Mouse (Mus musculus): ENCODE measurements around the gene Gpm6b.

Gpm6b gene

GRCm38 (mm10) chrX:166354913-166355312 is 116.2 kb downstream of the Gpm6b start:
- no peak for DNase-seq (ENCODE audit: low read depth, low spot score)

GRCm38 (mm10) chrX:166356276-166356675 is 117.6 kb downstream of the Gpm6b start:
- no peak for DNase-seq (ENCODE audit: low read depth, low spot score)

DNA sequence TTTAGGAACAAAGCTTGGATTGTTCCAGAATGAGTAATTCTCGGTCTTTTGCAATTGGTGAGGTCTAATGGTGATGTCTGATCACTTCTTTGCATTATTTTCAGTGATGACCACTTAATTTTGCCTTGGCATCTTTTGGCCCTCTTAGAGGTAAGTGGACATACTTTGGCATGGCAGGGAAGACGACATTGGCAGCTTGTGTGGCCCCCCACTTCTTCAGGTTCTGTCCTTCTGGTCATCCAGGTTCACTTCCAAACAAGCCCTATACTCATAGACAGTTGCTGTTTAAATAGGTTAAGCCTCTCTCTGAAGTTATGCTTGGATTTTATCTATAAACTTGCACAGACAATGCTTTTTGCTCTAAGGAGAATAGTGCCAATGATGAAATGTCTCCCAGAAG is 120.2 kb downstream of the Gpm6b start:
- no peak for DNase-seq (ENCODE audit: low read depth, low spot score)

DNA sequence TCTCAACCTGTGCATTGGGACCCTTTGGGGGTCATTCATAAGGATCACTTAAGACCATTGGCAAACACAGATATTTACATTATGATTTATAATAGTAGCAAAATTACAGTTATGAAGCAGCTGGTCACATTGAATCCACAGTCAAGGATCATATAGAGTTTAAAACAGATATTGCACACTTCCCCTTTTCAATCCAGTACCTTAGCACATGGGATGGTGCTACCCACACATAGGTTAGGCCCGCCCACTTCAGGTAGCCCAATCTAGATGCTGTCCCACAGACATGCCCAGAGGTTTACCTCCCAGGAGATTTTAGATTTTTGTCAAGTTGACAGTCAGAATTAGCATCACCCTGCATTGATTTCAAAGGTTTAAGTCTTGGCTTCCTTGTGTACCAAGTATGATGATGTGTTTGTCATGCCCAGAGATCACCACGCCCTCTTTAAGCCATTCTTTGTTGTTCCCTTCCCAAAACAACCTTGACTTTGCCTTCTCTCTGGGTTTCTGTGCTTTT is 121.3 kb downstream of the Gpm6b start:
- DNase-seq (ENCODE audit: low read depth, low spot score): no peak

DNA sequence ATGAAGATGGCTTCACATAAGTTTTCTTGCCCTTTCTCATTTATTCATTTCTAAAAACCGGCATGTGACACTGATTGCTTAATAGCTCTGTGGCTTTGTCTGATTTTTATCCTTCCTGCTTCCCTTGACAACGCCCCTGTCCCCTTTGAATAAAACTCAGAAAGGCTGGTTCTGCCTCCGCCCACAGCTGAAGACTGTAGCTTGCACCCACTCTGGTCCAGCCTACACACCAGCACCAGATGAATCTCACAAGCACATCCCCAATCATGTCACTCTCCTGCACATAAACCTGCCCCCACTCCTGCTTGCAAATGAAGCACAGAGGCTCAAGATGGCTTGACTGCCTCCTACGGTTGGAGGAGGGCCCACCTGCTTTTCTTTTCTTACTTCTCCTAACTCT is 121.7 kb downstream of the Gpm6b start:
- DNase-seq (ENCODE audit: low read depth, low spot score): no peak

DNA sequence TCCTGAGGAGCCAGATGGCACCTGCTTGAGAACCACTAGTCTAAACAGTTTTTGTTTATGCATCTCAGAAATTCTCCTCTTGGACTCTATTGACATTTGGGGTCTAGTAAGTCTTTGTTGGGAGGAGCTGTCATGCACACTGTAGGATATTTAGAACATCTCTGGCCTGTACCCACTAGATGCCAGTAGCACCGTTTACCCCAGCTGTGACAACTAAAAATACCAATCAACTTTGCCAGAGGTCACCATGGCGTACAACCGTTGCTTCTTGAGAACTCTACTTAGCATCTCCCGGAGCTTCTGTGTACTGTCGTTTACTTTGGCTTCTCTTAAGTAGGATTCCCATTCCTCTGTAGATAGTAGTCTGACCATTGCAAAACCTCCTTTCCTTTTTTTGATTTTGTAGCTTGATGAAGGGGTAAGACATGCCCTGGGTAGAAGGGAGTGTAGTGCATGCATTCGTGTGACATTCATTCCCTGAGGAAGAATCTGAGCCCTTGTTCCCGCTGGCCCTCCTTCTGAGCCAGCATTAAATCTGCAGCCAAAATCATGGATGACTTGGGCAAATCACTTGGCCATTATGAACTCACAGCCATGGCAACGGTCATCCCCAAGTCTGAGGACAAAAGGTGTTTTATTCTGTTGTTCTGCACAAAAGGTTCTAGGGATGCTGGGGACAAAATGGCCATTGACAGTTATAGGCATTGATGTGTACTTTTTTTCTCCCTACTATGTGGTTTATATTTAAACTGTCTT is 126.9 kb downstream of the Gpm6b start:
- DNase-seq (ENCODE audit: low read depth, low spot score): no peak

- DNase-seq (ENCODE audit: low read depth, low spot score): no peak
These were observed 138.1 kb downstream of the Gpm6b start for GRCm38 (mm10) chrX:166376681-166377328.

GRCm38 (mm10) chrX:166378652-166379051 is 139.9 kb downstream of the Gpm6b start:
- no peak for DNase-seq (ENCODE audit: low read depth, low spot score)

GRCm38 (mm10) chrX:166383606-166384005 is 144.9 kb downstream of the Gpm6b start:
- no peak for DNase-seq (ENCODE audit: low read depth, low spot score)

DNA sequence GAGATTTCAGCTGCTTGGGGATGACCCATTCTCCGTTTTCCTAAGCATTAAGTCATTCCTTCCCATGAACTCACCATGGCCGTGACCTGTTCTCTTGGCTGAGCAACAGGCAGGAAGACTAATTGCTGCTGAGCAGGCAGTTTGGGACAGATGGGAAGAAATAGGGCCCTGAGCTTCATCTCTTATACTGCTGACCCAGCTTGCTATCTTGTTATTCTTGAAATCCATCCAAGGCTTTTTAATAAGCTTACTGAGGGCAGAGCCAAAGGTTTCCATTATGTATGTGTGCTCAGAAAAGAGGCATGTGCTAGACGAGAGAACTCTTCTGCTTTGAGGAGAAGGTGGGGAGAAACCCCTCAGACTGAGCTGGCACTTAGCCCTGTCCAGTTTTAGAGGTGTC is 146.2 kb downstream of the Gpm6b start:
- DNase-seq (ENCODE audit: low read depth, low spot score): peak; percentile 6

- no peak for DNase-seq (ENCODE audit: low read depth, low spot score)
These were observed 147.9 kb downstream of the Gpm6b start for GRCm38 (mm10) chrX:166386656-166387055.

DNA sequence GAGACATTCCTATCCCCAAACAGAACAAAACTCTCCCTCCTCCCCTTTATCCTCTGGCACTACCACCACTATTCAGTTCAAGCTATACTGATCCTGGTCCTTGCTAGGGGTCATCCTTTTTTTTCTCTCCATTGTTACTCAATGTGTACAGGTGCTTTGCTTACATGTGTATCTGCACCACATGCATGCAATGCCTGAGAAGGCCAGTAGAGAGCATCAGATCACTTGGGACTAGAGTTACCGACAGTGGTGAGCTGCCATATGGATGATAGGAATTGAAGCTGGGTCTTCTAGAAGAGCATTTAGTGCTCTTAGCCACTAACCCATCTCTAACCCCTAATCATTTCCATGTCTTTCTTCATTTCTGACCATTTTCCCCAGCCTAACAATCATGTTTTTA is 155.0 kb downstream of the Gpm6b start:
- DNase-seq (ENCODE audit: low read depth, low spot score): no peak

DNA sequence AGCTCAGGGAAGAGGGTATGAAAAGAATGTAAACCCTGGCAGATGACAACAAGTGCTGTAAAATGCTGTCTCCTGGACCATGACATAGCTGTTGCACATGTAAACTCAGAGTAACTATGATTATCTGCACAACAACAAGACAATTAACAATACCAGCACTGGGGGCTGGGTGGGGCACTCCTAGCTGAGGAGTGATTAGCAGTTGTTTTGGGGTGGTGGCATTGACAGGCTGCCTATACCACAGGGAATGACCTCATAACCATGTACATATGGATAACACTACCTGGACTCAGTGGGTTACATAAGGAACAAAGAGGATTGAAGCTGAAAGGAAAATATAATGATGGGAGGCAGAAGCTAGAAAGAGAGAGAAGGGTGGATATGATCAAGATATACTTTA is 169.2 kb downstream of the Gpm6b start:
- no peak for DNase-seq (ENCODE audit: low read depth, low spot score)

DNA sequence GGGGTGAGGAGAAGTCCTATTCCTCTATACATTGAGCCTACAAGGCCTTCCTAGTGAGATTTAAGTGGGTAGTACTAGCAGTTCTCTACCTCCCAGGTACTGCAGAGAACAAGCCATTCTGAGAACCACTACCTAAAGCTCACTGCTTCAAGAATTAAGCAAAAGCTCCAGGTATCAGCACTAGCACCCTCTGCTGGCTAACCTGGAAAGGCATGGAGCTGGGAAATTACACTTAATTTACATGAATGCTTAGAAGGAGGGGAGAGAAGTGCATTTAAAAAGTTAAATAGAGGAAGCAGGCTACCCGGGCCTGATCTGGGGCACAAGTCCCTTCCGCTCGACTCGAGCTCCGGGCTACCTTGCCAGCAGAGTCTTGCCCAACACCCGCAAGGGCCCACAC is 177.5 kb downstream of the Gpm6b start:
- DNase-seq (ENCODE audit: low read depth, low spot score): no peak

GRCm38 (mm10) chrX:166434812-166435211 is 196.1 kb downstream of the Gpm6b start:
- no peak for DNase-seq (ENCODE audit: low read depth, low spot score)
